Mouse (Mus musculus) midbrain, postnatal 0 days (tissue): ENCODE measurements at regions not wholly inside any gene's neighbourhood (a gene's known extent, or its start where the extent isn't known, plus 50 kb on each side); places are given as distances from the start of the nearest gene placed in this dataset.

Experiments used
- ATAC-seq: fragments of 200-750 bp; cut with Nextera tagmentation; 2 replicates; pipeline ENCODE4 v1.8.0; 2017; ENCODE audit warnings: moderate number of reproducible peaks, mild to moderate bottlenecking, moderate TSS enrichment, moderate library complexity; ENCODE audit not compliant: low FRiP score
- DNase-seq: peaks from one replicate; pipeline ENCODE4 v3.0.0-alpha.2; 2015; ENCODE audit warnings: low spot score
- H3K27ac ChIP-seq: fragments of 300-500 bp; sonication (generic); 2 replicates; pipeline ENCODE4 v1.5.1; 2014; ENCODE audit warnings: low read depth, mild to moderate bottlenecking, low read length, mixed read lengths
- H3K27me3 ChIP-seq: fragments of 300-500 bp; sonication (generic); 2 replicates; pipeline ENCODE4 v1.6.1; 2014; ENCODE audit warnings: low read length, control low read depth, mixed read lengths; ENCODE audit not compliant: insufficient read depth
- H3K36me3 ChIP-seq: fragments of 300-500 bp; sonication (generic); 2 replicates; pipeline ENCODE4 v1.6.1; 2014; ENCODE audit warnings: low read length, control low read depth, mixed read lengths; ENCODE audit not compliant: insufficient read depth
- H3K4me1 ChIP-seq: fragments of 300-500 bp; sonication (generic); 2 replicates; pipeline ENCODE4 v1.6.1; 2014; ENCODE audit warnings: mild to moderate bottlenecking, control low read depth, antibody characterized with exemption, low read length, mixed read lengths; ENCODE audit not compliant: insufficient read depth
- H3K4me2 ChIP-seq: fragments of 300-500 bp; sonication (generic); 2 replicates; pipeline ENCODE4 v1.6.1; 2014; ENCODE audit warnings: low read depth, mild to moderate bottlenecking, low read length, mixed read lengths; ENCODE audit not compliant: poor library complexity, severe bottlenecking
- H3K4me3 ChIP-seq: fragments of 300-500 bp; sonication (generic); 2 replicates; pipeline ENCODE4 v1.5.1; 2014; ENCODE audit warnings: low read depth, mild to moderate bottlenecking, low read length, moderate library complexity
- H3K9ac ChIP-seq: fragments of 300-500 bp; sonication (generic); replicated peaks from 2 replicates; pipeline ENCODE4 v1.6.1; 2014; ENCODE audit warnings: mild to moderate bottlenecking, low read length, moderate library complexity, mixed read lengths; ENCODE audit not compliant: poor library complexity, severe bottlenecking
- H3K9me3 ChIP-seq: fragments of 300-500 bp; sonication (generic); 2 replicates; pipeline ENCODE4 v1.6.1; 2016; ENCODE audit warnings: low read length, control low read depth
- CTCF ChIP-seq: IDR thresholded peaks from 2 replicates; pipeline ENCODE4 v1.5.1; 2016; ENCODE audit warnings: antibody characterized with exemption, mild to moderate bottlenecking
- WGBS: fragments of 180-500 bp; shearing (Covaris S2); extraction: QIAGEN DNeasy Blood & Tissue Kit; methylation state at CpG from one replicate; pipeline ENCODE4 v1.1.7; 2014; 5-methylcytosine and 5-hydroxymethylcytosine counted together

GRCm38 (mm10) chr3:39320851-39321250 is 434.1 kb downstream of the Fat4 start:
- Histone ChIP-seq H3K36me3 (no peaks in the 10 kb centered on the region), H3K9ac (no peak overlapping the region), H3K27me3 (no peaks in the 10 kb centered on the region), H3K4me3 (no peak overlapping the region), H3K4me2 (no peak overlapping the region), H3K9me3 (no peaks in the 10 kb centered on the region), H3K27ac (no peak overlapping the region), H3K4me1 (no peaks in the 10 kb centered on the region)
- DNase-seq (peak; percentile 21), ATAC-seq (no peak)
- WGBS: 53% methylated on average over 7 of the region's 7 CpGs
- TF ChIP-seq CTCF: no peak

DNA sequence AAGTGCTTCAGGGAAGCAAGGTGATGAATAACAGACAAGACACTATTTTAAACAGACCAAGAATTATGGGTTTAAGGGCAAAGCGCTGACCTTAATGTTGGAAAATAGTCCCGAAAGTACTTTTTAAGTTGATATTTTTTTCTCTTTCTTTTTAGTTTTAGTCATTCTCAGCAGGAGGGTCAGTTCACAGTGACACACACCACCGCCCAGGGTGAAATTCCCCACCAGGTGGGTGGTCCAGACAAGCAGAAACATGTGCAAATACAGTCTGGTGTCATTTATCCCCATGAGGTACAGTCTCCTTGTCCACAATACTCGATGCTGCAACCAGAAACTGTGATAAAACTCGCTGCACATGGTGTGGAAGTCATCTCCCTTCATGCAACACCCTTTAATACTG is 435.5 kb downstream of the Fat4 start:
- Histone ChIP-seq H3K4me2 (no peak overlapping the region), H3K9me3 (no peaks in the 10 kb centered on the region), H3K4me1 (no peaks in the 10 kb centered on the region), H3K27me3 (no peaks in the 10 kb centered on the region), H3K4me3 (no peak overlapping the region), H3K27ac (no peak overlapping the region), H3K36me3 (no peaks in the 10 kb centered on the region), H3K9ac (no peak overlapping the region)
- DNase-seq (no peak), ATAC-seq (no peak)
- 76% methylated on average over 5 of the region's 5 CpGs for WGBS
- no peak for TF ChIP-seq CTCF

DNA sequence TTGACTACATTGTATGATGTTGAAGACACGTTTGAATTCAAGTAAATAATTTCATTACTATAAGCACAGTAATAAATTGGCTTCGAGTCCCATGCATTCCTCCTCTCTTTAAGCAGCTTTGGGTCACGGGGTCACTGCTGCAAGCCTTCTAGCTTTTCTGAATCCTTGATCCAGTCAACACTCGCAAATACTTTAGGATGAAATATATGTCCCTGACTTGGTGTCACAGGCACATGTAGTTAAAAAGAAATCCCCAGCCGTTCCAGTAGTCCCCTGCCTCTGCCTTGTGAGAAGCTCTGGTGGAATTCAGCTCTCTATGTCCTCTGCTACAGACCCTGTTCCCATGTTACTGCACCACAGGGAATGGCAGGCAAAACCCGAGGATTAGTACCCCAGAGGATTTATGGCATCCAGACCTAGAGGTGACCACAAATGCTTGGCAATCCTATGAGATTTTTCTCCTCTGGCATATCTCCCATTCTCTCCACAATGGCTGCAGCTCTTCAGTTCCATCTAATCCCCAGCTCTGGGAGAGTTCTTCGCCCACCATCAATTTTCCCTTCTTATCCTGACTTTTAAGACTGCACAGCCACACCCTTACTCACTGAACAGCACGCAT is 449.0 kb downstream of the Fat4 start:
- no peak overlapping the region for H3K4me3 ChIP-seq
- no peak for TF ChIP-seq CTCF
- 48% methylated on average over 8 of the region's 8 CpGs for WGBS
- H3K27me3 ChIP-seq: no peaks in the 10 kb centered on the region
- no peaks in the 10 kb centered on the region for H3K4me1 ChIP-seq
- DNase-seq (no peak), ATAC-seq (no peak)
- no peaks in the 10 kb centered on the region for H3K36me3 ChIP-seq
- no peak overlapping the region for H3K27ac ChIP-seq
- H3K9ac ChIP-seq: no peak overlapping the region
- H3K4me2 ChIP-seq: no peak overlapping the region
- H3K9me3 ChIP-seq: no peaks in the 10 kb centered on the region

DNA sequence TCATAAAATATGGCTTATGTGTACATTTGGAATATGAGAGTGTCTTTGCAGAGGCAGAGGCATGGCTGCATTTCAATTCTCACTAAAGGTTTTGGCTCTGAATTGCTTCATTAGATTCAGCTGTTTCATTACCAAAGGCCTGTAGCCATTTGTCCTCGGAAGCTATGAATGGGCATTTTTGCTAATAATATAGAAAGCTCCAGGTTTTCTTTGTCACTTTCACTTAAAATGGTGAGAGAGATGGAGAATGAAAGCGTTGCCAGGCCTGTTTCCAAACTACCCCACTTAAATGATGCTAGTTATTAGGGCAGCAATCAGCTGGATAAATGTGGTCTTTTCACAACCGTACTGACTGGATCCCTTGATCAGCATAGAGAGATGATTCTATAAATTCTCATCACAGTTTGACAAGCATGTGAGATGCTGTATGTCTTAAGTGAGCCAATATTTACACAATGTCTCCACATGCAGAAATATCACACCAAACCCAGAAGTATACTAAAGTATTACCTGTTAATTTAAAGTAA is 454.5 kb downstream of the Fat4 start:
- Histone ChIP-seq H3K9ac (no peak overlapping the region), H3K4me2 (no peak overlapping the region), H3K27ac (no peak overlapping the region), H3K27me3 (no peaks in the 10 kb centered on the region), H3K4me3 (no peak overlapping the region), H3K4me1 (no peaks in the 10 kb centered on the region), H3K9me3 (no peaks in the 10 kb centered on the region), H3K36me3 (no peaks in the 10 kb centered on the region)
- DNase-seq (no peak), ATAC-seq (no peak)
- TF ChIP-seq CTCF: no peak
- WGBS: 74% methylated on average over 3 of the region's 3 CpGs

DNA sequence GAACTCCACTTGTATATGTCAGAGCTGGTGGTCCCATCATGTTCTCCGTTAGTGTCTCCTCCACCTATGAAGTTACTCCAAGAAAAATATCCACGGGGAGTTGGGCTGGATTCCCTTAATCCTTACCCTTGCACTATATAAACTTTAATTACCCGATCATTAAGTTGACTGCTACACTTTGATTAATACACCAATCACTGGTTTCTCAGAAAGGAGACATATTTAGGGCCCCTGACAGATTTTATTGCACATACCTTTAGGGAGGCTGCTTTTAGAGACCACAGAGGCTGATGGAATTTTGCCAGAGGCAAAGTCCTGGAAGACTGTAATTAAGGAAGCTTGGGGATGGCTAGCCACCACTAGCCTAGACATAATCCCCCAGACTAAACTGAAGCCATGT is 457.3 kb downstream of the Fat4 start:
- ATAC-seq (no peak), DNase-seq (no peak)
- TF ChIP-seq CTCF: no peak
- Histone ChIP-seq H3K27me3 (no peaks in the 10 kb centered on the region), H3K36me3 (no peaks in the 10 kb centered on the region), H3K9me3 (no peaks in the 10 kb centered on the region), H3K4me2 (no peak overlapping the region), H3K9ac (no peak overlapping the region), H3K27ac (no peak overlapping the region), H3K4me3 (no peak overlapping the region), H3K4me1 (no peaks in the 10 kb centered on the region)
- WGBS: 83% methylated on average over 3 of the region's 3 CpGs

DNA sequence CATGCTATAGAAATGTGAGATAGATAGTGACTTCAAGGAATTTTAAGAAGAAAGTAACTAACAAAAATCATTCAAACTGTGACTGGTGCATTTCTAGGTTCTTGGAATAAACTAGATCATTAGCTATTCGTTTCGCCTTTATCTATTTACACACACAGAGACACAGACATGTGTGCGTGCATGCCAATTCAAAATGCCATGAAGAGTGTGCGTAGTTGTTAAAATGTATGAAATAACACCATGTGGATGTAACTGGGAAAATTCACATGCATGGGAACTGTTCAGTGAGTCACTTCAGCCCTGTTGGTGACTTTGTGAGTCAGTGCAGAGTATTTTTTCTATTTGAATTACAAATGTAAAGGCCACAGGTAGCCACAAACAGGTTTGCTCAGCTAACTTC is 460.8 kb downstream of the Fat4 start:
- DNase-seq (no peak), ATAC-seq (no peak)
- 98% methylated on average over 4 of the region's 4 CpGs for WGBS
- H3K27me3 ChIP-seq: no peaks in the 10 kb centered on the region
- H3K9me3 ChIP-seq: no peaks in the 10 kb centered on the region
- no peaks in the 10 kb centered on the region for H3K4me1 ChIP-seq
- no peak for TF ChIP-seq CTCF
- no peak overlapping the region for H3K4me2 ChIP-seq
- H3K36me3 ChIP-seq: no peaks in the 10 kb centered on the region
- no peak overlapping the region for H3K4me3 ChIP-seq
- H3K9ac ChIP-seq: no peak overlapping the region
- no peak overlapping the region for H3K27ac ChIP-seq
